Mouse (Mus musculus): ENCODE measurements around the gene Tjp2. TPM values are rescaled to one million over a fixed set of nuclear protein-coding genes. Genes with fewer than 3 reads are reported as not detected.
"Not testable (repeated sequence)": the region's sequence is repeated elsewhere in the genome, so short reads cannot be mapped to it uniquely, and the experiment has no call there.

Tjp2 gene
- polyA plus RNA-seq, 1 experiment: not detected

DNA sequence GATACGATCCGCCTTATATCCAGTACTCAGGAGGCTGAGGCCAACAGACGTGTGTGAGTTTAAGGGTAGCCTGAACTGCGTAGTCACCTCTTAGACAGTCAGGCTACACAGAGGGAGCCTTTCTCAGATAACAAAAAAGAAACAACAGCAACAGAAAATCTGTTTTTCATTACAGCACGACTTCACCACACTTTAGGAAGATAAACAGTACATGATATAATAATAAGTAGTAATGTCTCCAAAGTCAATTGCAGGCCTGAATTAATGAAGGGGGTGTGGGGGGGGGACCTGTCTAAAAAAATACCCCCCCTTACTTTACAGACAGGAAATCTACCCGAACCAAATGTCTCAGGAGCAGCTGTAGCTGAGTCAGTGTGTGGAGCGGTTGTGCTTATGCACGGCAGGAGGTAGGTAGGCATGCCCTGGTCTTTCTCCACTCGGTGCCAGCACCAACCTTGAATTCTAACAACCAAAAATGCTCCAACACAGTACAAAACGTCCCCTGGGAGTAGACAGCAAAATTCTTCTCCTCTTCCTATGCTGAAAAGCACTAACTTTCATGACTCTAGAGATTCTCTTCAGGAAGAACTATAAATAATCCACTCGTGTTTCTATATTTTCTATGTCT lies 26.0 kb downstream of the Tjp2 start:
- no peak overlapping the region for H3K27ac ChIP-seq (ENCODE audit: insufficient read depth, low read depth, low read length)
- WGBS: 57% methylated on average over 11 of the region's 11 CpGs
- TF ChIP-seq POLR2A (IDR thresholded peaks at IDR 0.05; ENCODE audit: insufficient read depth, low read depth, low read length) (no peak), CTCF (IDR thresholded peaks at IDR 0.05; ENCODE audit: insufficient read depth, low read depth, low read length) (no peak)
- no peaks in the 10 kb centered on the region; the same call in 1 of the 2 replicates for H3K4me1 ChIP-seq (ENCODE audit: control insufficient read depth, insufficient read depth, low read length)
- H3K4me3 ChIP-seq (ENCODE audit: insufficient read depth, low read depth, low read length): no peak overlapping the region

- Histone ChIP-seq H3K4me1 (ENCODE audit: control insufficient read depth, insufficient read depth, low read length) (no peaks in the 10 kb centered on the region; the same call in 1 of the 2 replicates), H3K27ac (ENCODE audit: insufficient read depth, low read depth, low read length) (no peak overlapping the region), H3K4me3 (ENCODE audit: insufficient read depth, low read depth, low read length) (no peak overlapping the region)
- WGBS: 68% methylated on average over 3 of the region's 3 CpGs
- no peak for TF ChIP-seq POLR2A (IDR thresholded peaks at IDR 0.05; ENCODE audit: insufficient read depth, low read depth, low read length)
- no peak for TF ChIP-seq CTCF (IDR thresholded peaks at IDR 0.05; ENCODE audit: insufficient read depth, low read depth, low read length)
Measured at GRCm38 (mm10) chr19:24197338-24197737, 27.5 kb downstream of the Tjp2 start.

DNA sequence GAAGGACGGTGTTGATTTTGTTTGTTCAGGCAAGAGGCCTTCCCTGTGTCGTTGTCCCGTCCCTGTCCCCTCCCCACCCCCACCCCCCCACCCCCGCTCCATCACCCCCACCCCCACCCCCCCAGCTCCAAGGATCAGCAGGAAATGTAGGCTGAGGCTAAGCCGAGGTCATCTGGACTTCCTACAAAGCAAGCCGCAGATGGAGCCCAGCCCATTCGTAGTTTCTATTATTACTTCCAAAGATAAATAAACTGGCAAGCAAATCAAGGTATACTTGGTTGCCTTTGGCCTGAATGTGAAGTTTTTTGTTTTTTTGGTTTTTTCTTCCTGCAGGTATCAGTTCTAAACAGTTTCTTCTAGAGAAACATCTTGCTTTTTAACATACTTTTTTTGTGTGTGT lies 29.6 kb downstream of the Tjp2 start:
- WGBS: 86% methylated on average over 7 of the region's 7 CpGs
- TF ChIP-seq POLR2A (IDR thresholded peaks at IDR 0.05; ENCODE audit: insufficient read depth, low read depth, low read length) (no peak), CTCF (IDR thresholded peaks at IDR 0.05; ENCODE audit: insufficient read depth, low read depth, low read length) (no peak)
- no peaks in the 10 kb centered on the region; the same call in 1 of the 2 replicates for H3K4me1 ChIP-seq (ENCODE audit: control insufficient read depth, insufficient read depth, low read length)
- H3K27ac ChIP-seq (ENCODE audit: insufficient read depth, low read depth, low read length): no peak overlapping the region
- no peak overlapping the region for H3K4me3 ChIP-seq (ENCODE audit: insufficient read depth, low read depth, low read length)

GRCm38 (mm10) chr19:24194216-24194615 lies 30.6 kb downstream of the Tjp2 start:
- H3K27ac ChIP-seq (ENCODE audit: insufficient read depth, low read depth, low read length): no peak overlapping the region
- H3K4me1 ChIP-seq (ENCODE audit: control insufficient read depth, insufficient read depth, low read length): no peaks in the 10 kb centered on the region; the same call in 1 of the 2 replicates
- TF ChIP-seq POLR2A (IDR thresholded peaks at IDR 0.05; ENCODE audit: insufficient read depth, low read depth, low read length) (no peak), CTCF (IDR thresholded peaks at IDR 0.05; ENCODE audit: insufficient read depth, low read depth, low read length) (no peak)
- H3K4me3 ChIP-seq (ENCODE audit: insufficient read depth, low read depth, low read length): no peak overlapping the region
- WGBS: 97% methylated on average over 4 of the region's 4 CpGs

DNA sequence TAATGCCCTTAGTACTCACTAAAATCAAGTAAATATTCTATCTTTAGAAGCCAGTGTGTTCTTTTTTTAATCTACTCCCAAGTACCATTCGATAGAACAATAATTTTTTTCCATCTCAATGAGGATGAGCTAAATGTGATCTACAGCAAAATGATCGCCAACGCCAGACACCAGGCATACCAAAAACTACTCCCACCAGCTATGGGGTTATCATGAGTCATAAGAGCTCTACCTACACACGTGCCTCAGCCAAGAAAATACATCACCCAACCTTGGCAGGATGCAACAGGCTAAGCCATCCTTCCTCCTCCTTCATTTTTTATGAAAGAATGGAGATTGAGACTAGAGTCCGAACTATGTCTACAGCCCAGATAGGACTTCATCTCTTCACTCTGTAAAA lies 31.9 kb downstream of the Tjp2 start:
- 87% methylated on average over 5 of the region's 5 CpGs for whole genome bisulfite sequencing
- H3K4me1 ChIP-seq (ENCODE audit: control insufficient read depth, insufficient read depth, low read length): no peaks in the 10 kb centered on the region

DNA sequence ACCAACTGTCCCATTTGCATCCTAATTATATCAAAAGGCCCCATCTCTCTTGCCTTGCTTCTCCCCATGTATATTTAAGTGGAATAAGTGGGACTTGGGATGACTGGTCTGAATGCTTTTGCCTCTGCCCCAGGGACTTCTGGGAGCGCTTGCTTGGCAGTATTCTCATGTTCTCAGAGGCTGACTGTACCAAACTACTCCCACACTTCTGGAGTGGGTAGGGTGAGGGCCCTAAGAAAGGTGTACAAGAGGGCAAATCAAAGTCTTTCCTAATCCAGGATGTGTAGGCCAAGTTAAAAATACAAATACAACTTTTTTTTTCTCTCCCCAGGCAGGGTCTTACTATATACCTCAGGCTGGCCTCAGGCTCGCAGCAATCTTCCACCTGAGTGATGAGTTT lies 37.0 kb downstream of the Tjp2 start:
- no peak overlapping the region for H3K27ac ChIP-seq (ENCODE audit: insufficient read depth, low read depth, low read length)
- H3K4me3 ChIP-seq (ENCODE audit: insufficient read depth, low read depth, low read length): no peak overlapping the region
- TF ChIP-seq CTCF (IDR thresholded peaks at IDR 0.05; ENCODE audit: insufficient read depth, low read depth, low read length): no peak
- no peak for TF ChIP-seq POLR2A (IDR thresholded peaks at IDR 0.05; ENCODE audit: insufficient read depth, low read depth, low read length)
- no peaks in the 10 kb centered on the region for H3K4me1 ChIP-seq (ENCODE audit: control insufficient read depth, insufficient read depth, low read length)
- 95% methylated on average over 2 of the region's 2 CpGs for WGBS

More for the DNA sequence above, 31.9 kb downstream of the Tjp2 start:
- Histone ChIP-seq H3K27ac (ENCODE audit: insufficient read depth, low read depth, low read length) (no peak overlapping the region), H3K4me3 (ENCODE audit: insufficient read depth, low read depth, low read length) (no peak overlapping the region)
- no peak for TF ChIP-seq CTCF (IDR thresholded peaks at IDR 0.05; ENCODE audit: insufficient read depth, low read depth, low read length)
- no peak for TF ChIP-seq POLR2A (IDR thresholded peaks at IDR 0.05; ENCODE audit: insufficient read depth, low read depth, low read length)

- H3K4me1 ChIP-seq (ENCODE audit: control insufficient read depth, insufficient read depth, low read length); H3K27ac ChIP-seq (ENCODE audit: insufficient read depth, low read depth, low read length); H3K4me3 ChIP-seq (ENCODE audit: insufficient read depth, low read depth, low read length): not testable (repeated sequence)
- WGBS: 90% methylated on average over 1 of the region's 1 CpGs
Measured at GRCm38 (mm10) chr19:24187358-24187757, 37.5 kb downstream of the Tjp2 start.

- Histone ChIP-seq H3K4me3 (ENCODE audit: insufficient read depth, low read depth, low read length) (no peak overlapping the region), H3K4me1 (ENCODE audit: control insufficient read depth, insufficient read depth, low read length) (no peaks in the 10 kb centered on the region), H3K27ac (ENCODE audit: insufficient read depth, low read depth, low read length) (no peak overlapping the region)
- WGBS: 78% methylated on average over 15 of the region's 15 CpGs
- no peak for TF ChIP-seq CTCF (IDR thresholded peaks at IDR 0.05; ENCODE audit: insufficient read depth, low read depth, low read length)
- no peak for TF ChIP-seq POLR2A (IDR thresholded peaks at IDR 0.05; ENCODE audit: insufficient read depth, low read depth, low read length)
Measured at GRCm38 (mm10) chr19:24183680-24184235, 41.1 kb downstream of the Tjp2 start.

DNA sequence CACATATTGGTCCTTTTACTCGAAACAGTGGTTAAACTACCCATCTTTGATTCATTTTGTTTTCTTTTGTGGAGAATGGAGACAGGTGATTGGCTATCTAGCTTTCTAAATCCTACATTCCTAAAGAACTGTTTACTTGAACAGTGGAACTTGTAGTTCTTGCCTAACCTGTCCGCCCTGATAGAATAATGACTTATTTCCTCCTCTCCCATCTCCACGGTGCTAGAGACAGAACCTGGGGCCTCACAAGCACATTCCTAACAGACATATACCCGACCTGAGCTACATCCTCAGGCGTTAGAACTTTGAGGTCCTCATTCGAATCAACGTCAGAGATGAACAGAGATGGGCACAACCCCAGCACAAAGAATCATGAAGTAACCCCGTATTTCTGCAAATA lies 44.4 kb downstream of the Tjp2 start:
- no peak overlapping the region for H3K27ac ChIP-seq (ENCODE audit: insufficient read depth, low read depth, low read length)
- H3K4me3 ChIP-seq (ENCODE audit: insufficient read depth, low read depth, low read length): no peak overlapping the region
- TF ChIP-seq CTCF (IDR thresholded peaks at IDR 0.05; ENCODE audit: insufficient read depth, low read depth, low read length): no peak
- TF ChIP-seq POLR2A (IDR thresholded peaks at IDR 0.05; ENCODE audit: insufficient read depth, low read depth, low read length): no peak
- 90% methylated on average over 8 of the region's 8 CpGs for WGBS
- H3K4me1 ChIP-seq (ENCODE audit: control insufficient read depth, insufficient read depth, low read length): no peaks in the 10 kb centered on the region

All from olfactory bulb, adult 2 months (tissue).